Mouse (Mus musculus): Measurements from ENCODE around the gene Inhba. TPM values are rescaled to one million over a fixed set of nuclear protein-coding genes. Genes with fewer than 3 reads are reported as not detected.

The Inhba gene
- polyA plus RNA-seq, 1 experiment from 2014 or later = 0.77 TPM

DNA sequence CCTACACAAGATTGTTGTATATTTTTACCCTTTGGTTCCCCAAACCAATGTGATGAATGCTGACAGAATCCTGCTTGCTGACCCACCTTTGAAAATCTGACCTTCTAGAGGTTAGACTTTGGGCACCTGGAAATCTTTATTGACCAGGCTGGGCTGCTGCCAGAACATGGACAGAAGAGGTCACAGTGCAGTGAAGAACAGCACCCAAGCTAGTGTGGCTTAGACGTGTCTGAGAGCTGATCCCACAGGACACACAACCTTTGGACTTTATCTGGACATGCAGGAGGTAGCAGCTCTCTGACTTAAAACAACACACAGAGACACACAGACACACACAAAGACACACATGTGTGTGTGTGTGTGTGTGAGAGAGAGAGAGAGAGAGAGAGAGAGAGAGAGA is 3.3 kb upstream of the Inhba start:
- Histone ChIP-seq H3K27me3 (ENCODE audit: control insufficient read depth, insufficient read depth, low read length) (no peaks in the 10 kb centered on the region; the same call in 1 of the 2 replicates), H3K27ac (ENCODE audit: low read depth, low read length) (no peak overlapping the region), H3K4me2 (ENCODE audit: low read depth, low read length, severe bottlenecking) (no peak overlapping the region), H3K9ac (ENCODE audit: low read length) (no peak overlapping the region), H3K4me3 (ENCODE audit: low read depth, low read length) (no peak overlapping the region), H3K4me1 (replicated peaks; ENCODE audit: control insufficient read depth, insufficient read depth, low read length) (peaks cover 1% of the 10 kb centered on the region; the same call in 1 of the 2 replicates), H3K36me3 (ENCODE audit: control insufficient read depth, insufficient read depth, low read length) (no peaks in the 10 kb centered on the region), H3K9me3 (ENCODE audit: control insufficient read depth, low read length) (no peaks in the 10 kb centered on the region)
- WGBS = 84% methylated on average over 1 of the region's 1 CpGs
- ATAC-seq (replicated peaks; ENCODE audit: low FRiP score) (no peak), DNase-seq (ENCODE audit: low spot score) (no peak)

DNA sequence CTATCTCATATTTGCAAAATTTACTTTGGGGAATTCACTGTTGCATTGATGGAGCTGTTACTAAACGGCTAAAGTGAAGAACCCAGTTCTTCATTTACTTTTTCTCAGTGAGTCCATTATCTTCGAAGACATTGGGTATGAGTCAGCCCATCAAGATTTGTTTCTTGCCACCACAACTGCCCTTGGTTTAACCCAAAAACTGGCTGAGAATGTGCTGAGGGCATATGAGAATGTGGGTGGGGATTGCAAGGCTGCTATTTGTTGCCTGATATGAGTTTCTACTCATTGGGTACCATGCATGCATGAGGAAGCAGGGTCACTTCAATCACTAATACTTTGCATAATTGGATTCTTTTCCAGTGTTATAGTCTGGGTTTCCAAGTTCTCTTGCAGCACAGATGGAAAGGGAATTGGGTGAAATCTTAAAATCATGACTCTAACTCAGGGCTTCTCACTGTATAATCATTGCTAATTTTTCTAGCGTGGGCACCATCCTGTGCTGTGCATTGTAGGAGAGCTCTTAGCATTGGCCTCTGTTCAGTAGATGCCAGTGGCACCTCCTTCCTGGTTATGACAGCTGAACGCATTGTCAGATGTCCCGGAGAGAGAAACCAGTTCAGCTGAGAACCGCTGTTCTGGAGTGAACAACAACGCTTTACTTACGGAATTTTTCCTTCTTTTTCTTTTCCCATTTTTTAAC is 1.7 kb upstream of the Inhba start:
- Histone ChIP-seq H3K36me3 (ENCODE audit: control insufficient read depth, insufficient read depth, low read length) (no peaks in the 10 kb centered on the region), H3K9me3 (ENCODE audit: control insufficient read depth, low read length) (no peaks in the 10 kb centered on the region), H3K27me3 (ENCODE audit: control insufficient read depth, insufficient read depth, low read length) (no peaks in the 10 kb centered on the region; the same call in 1 of the 2 replicates), H3K4me2 (ENCODE audit: low read depth, low read length, severe bottlenecking) (no peak overlapping the region), H3K9ac (ENCODE audit: low read length) (no peak overlapping the region), H3K27ac (ENCODE audit: low read depth, low read length) (no peak overlapping the region), H3K4me1 (replicated peaks; ENCODE audit: control insufficient read depth, insufficient read depth, low read length) (peaks cover 1% of the 10 kb centered on the region; the same call in 1 of the 2 replicates), H3K4me3 (ENCODE audit: low read depth, low read length) (no peak overlapping the region)
- ATAC-seq (replicated peaks; ENCODE audit: low FRiP score) (no peak), DNase-seq (ENCODE audit: low spot score) (no peak)
- WGBS = 92% methylated on average over 8 of the region's 8 CpGs

DNA sequence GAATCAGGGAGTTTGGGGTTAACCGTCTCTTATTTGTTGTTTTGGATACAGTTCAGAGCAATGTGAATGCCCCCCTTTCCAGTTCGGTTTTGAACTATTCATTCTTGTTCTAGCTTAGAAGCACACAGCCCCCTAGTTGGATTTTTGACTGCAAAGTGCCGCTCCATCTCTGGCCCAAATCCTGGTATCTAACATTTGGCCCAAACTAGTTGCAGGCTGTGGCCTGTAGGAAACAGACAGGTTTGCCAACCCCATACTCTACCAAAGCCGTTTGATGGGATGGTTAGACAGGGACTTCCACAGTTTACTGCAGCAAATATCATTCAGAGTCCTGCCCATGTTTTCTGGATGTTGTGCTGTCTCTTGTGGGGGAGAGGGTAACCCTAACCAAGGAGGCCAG is 1.1 kb upstream of the Inhba start:
- no peak overlapping the region for H3K4me3 ChIP-seq (ENCODE audit: low read depth, low read length)
- H3K9me3 ChIP-seq (ENCODE audit: control insufficient read depth, low read length) = no peaks in the 10 kb centered on the region
- WGBS = 79% methylated on average over 4 of the region's 4 CpGs
- DNase-seq (ENCODE audit: low spot score) (no peak), ATAC-seq (replicated peaks; ENCODE audit: low FRiP score) (no peak)
- H3K36me3 ChIP-seq (ENCODE audit: control insufficient read depth, insufficient read depth, low read length) = no peaks in the 10 kb centered on the region
- H3K9ac ChIP-seq (ENCODE audit: low read length) = no peak overlapping the region
- no peak overlapping the region for H3K4me2 ChIP-seq (ENCODE audit: low read depth, low read length, severe bottlenecking)
- no peak overlapping the region for H3K27ac ChIP-seq (ENCODE audit: low read depth, low read length)
- H3K27me3 ChIP-seq (ENCODE audit: control insufficient read depth, insufficient read depth, low read length) = no peaks in the 10 kb centered on the region; the same call in 1 of the 2 replicates
- H3K4me1 ChIP-seq (replicated peaks; ENCODE audit: control insufficient read depth, insufficient read depth, low read length) = peaks cover 1% of the 10 kb centered on the region; the same call in 1 of the 2 replicates

DNA sequence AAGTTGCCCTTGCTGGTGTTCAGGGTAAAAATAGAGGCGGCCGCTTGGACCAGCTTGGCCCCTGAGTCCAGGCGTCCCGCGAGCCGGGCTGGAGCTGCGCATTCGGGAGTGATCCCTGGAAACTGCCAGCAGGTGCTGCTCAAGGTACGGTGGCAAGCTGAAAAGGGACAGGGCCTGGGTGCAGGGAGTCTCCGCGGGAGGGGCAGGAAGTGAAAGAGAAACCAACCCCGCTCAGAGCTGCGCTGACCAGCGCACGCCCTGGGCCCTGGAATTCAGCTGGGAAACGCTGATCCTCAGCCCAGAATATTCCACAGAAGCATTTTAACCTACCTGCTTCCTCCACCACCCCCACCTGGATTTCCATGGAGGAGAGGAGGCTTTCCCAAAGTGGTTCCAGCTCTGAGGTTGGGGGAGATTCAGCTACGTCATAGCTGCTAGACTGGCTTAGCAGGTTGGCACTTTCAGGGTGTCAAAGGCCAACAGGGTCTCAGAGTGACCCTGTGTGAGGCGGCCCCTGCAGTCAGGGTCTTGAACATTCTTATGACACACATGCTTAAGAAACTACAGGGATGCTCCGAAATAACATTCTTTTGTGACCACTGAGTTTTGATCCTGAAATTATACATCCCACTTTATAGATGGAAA is 714 bp downstream of the Inhba start:
- H3K27me3 ChIP-seq (ENCODE audit: control insufficient read depth, insufficient read depth, low read length) = peaks cover 4% of the 10 kb centered on the region
- H3K4me2 ChIP-seq (ENCODE audit: low read depth, low read length, severe bottlenecking) = peak overlapping the region; percentile 76
- peaks cover 4% of the 10 kb centered on the region; the same call in 1 of the 2 replicates for H3K4me1 ChIP-seq (replicated peaks; ENCODE audit: control insufficient read depth, insufficient read depth, low read length)
- 6% methylated on average over 19 of the region's 19 CpGs for WGBS
- H3K4me3 ChIP-seq (ENCODE audit: low read depth, low read length) = peak overlapping the region; percentile 38
- ATAC-seq (replicated peaks; ENCODE audit: low FRiP score) = peak; percentile 87
- no peak overlapping the region for H3K27ac ChIP-seq (ENCODE audit: low read depth, low read length)
- no peaks in the 10 kb centered on the region for H3K9me3 ChIP-seq (ENCODE audit: control insufficient read depth, low read length)
- peak; percentile 84 for DNase-seq (ENCODE audit: low spot score)
- H3K9ac ChIP-seq (ENCODE audit: low read length) = peak overlapping the region; percentile 51
- no peaks in the 10 kb centered on the region for H3K36me3 ChIP-seq (ENCODE audit: control insufficient read depth, insufficient read depth, low read length)

DNA sequence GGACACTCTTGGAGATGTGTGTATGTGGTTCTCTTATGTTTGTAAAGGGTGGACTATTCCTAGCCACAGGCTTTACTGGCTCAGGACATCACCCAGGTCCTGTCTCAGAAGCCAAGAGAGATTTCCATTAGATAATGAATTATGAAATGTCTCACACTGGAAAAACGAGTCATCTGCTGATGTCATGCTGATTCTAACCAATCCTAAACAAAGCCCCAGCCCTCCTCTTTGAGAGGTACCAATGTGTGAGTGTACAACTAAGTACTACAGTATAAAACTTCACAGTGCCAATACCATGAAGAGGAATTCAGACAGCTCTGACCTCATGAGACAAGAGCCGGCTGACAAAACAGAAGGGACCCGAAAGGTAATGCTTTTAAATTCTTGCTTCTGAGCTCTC is 2.5 kb downstream of the Inhba start:
- Histone ChIP-seq H3K4me2 (ENCODE audit: low read depth, low read length, severe bottlenecking) (no peak overlapping the region), H3K4me1 (replicated peaks; ENCODE audit: control insufficient read depth, insufficient read depth, low read length) (peaks cover 4% of the 10 kb centered on the region; the same call in 1 of the 2 replicates), H3K9me3 (ENCODE audit: control insufficient read depth, low read length) (no peaks in the 10 kb centered on the region), H3K9ac (ENCODE audit: low read length) (no peak overlapping the region), H3K27me3 (ENCODE audit: control insufficient read depth, insufficient read depth, low read length) (peaks cover 11% of the 10 kb centered on the region), H3K27ac (ENCODE audit: low read depth, low read length) (no peak overlapping the region), H3K4me3 (ENCODE audit: low read depth, low read length) (no peak overlapping the region), H3K36me3 (ENCODE audit: control insufficient read depth, insufficient read depth, low read length) (no peaks in the 10 kb centered on the region)
- DNase-seq (ENCODE audit: low spot score) (no peak), ATAC-seq (replicated peaks; ENCODE audit: low FRiP score) (no peak)
- WGBS = 76% methylated on average over 3 of the region's 3 CpGs

DNA sequence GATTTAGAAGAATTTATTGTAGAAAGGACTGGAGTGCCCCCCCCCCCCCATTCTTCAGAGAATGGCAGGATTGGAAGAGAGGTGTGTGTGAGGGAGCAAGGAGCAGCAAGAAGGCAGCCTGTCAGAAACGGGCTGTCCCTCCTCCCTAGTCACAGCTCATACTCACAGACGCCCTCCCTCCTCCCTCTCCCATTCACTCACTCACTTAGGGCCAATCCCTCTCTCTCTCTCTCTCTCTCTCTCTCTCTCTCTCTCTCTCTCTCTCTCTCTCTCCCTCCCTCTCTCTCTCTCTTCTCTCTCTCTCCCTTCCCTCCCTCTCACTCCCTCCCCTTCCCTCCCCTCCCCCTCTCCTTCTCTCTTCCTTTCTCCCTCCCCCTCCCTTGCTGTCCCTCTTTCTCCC is 4.9 kb downstream of the Inhba start:
- Histone ChIP-seq H3K9me3 (ENCODE audit: control insufficient read depth, low read length) (no peaks in the 10 kb centered on the region), H3K27ac (ENCODE audit: low read depth, low read length) (no peak overlapping the region), H3K4me2 (ENCODE audit: low read depth, low read length, severe bottlenecking) (no peak overlapping the region), H3K4me1 (replicated peaks; ENCODE audit: control insufficient read depth, insufficient read depth, low read length) (peaks cover 3% of the 10 kb centered on the region; the same call in 1 of the 2 replicates), H3K36me3 (ENCODE audit: control insufficient read depth, insufficient read depth, low read length) (no peaks in the 10 kb centered on the region), H3K4me3 (ENCODE audit: low read depth, low read length) (no peak overlapping the region), H3K9ac (ENCODE audit: low read length) (no peak overlapping the region), H3K27me3 (ENCODE audit: control insufficient read depth, insufficient read depth, low read length) (peaks cover 11% of the 10 kb centered on the region)
- no peak; the same call in 1 of the 2 replicates for ATAC-seq (replicated peaks; ENCODE audit: low FRiP score)
- 0% methylated on average over 1 of the region's 2 CpGs for WGBS
- DNase-seq (ENCODE audit: low spot score) = no peak

DNA sequence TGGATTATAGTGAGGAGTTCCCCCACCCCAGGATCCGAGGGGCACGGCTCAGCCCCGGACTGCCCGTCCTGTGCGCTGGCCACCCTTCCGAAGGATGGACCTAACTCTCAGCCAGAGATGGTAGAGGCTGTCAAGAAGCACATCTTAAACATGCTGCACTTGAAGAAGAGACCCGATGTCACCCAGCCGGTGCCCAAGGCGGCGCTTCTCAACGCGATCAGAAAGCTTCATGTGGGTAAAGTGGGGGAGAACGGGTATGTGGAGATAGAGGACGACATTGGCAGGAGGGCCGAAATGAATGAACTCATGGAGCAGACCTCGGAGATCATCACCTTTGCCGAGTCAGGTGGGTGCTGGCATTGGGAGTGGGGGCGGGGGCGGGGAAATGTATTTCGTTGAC is 5.7 kb downstream of the Inhba start:
- DNase-seq (ENCODE audit: low spot score) = peak; percentile 57
- H3K27ac ChIP-seq (ENCODE audit: low read depth, low read length) = no peak overlapping the region
- 0 out of 2 replicates have a peak, but pooled peaks cover 2% of the 10 kb centered on the region for H3K4me1 ChIP-seq (replicated peaks; ENCODE audit: control insufficient read depth, insufficient read depth, low read length)
- peak overlapping the region; percentile 27 for H3K9ac ChIP-seq (ENCODE audit: low read length)
- peaks cover 11% of the 10 kb centered on the region for H3K27me3 ChIP-seq (ENCODE audit: control insufficient read depth, insufficient read depth, low read length)
- ATAC-seq (replicated peaks; ENCODE audit: low FRiP score) = 0 out of 2 replicates have a peak, but pooled peaks have one; percentile 15
- peak overlapping the region; percentile 67 for H3K4me2 ChIP-seq (ENCODE audit: low read depth, low read length, severe bottlenecking)
- under 1% methylated on average over 20 of the region's 20 CpGs for WGBS
- peak overlapping the region; percentile 32 for H3K4me3 ChIP-seq (ENCODE audit: low read depth, low read length)
- no peaks in the 10 kb centered on the region for H3K36me3 ChIP-seq (ENCODE audit: control insufficient read depth, insufficient read depth, low read length)
- H3K9me3 ChIP-seq (ENCODE audit: control insufficient read depth, low read length) = no peaks in the 10 kb centered on the region

DNA sequence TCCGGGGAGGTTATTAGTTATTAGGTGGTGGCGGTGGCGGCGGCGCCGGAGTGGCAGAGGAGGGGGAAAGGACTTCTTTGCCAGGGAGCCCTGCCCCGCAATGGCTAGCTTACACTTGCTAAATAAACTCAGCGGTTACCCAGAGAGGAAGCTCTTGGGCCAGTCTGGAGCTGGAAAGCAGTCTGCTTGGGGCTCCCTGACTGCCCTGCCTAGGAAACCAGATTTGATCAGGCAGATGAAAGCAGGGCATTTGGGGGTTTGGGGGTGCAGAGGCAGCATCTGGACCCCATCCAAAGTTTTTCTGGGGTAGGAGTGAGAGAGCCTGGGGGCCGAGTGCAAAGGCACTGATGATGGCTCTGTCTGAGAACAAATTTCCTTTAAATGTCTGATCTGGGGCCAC is 6.1 kb downstream of the Inhba start:
- WGBS = 7% methylated on average over 9 of the region's 9 CpGs
- Histone ChIP-seq H3K27me3 (ENCODE audit: control insufficient read depth, insufficient read depth, low read length) (peaks cover 11% of the 10 kb centered on the region), H3K27ac (ENCODE audit: low read depth, low read length) (no peak overlapping the region), H3K9me3 (ENCODE audit: control insufficient read depth, low read length) (no peaks in the 10 kb centered on the region), H3K4me3 (ENCODE audit: low read depth, low read length) (peak overlapping the region; percentile 32; the same call in 1 of the 2 replicates), H3K9ac (ENCODE audit: low read length) (peak overlapping the region; percentile 27), H3K4me2 (ENCODE audit: low read depth, low read length, severe bottlenecking) (peak overlapping the region; percentile 67), H3K36me3 (ENCODE audit: control insufficient read depth, insufficient read depth, low read length) (no peaks in the 10 kb centered on the region), H3K4me1 (replicated peaks; ENCODE audit: control insufficient read depth, insufficient read depth, low read length) (0 out of 2 replicates have a peak, but pooled peaks cover 2% of the 10 kb centered on the region)
- no peak for DNase-seq (ENCODE audit: low spot score)
- peak; percentile 6; the same call in 1 of the 2 replicates for ATAC-seq (replicated peaks; ENCODE audit: low FRiP score)

All from forebrain, embryonic 11.5 days (tissue).